Mouse (Mus musculus): ENCODE measurements around the gene 2700049A03Rik.

DNA sequence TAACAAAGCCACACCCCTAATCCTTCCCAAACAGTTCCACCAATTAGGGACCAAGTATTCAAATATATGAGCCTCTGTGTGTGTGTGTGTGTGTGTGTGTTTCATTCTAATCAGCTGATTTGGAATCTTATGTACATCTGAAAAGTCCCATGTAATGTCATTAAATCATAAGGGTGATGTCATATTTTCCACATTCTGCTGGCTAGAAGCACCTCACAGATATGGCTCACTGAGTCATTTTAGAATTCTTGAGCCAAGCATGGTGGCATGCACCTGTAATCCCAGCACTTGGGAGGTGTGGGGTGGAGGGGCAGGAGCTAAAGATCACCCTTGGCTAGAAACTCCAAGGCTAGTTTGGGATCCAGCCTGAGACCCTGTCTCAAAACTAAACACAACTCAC is 148.8 kb downstream of the 2700049A03Rik start:
- TF ChIP-seq POLR2A (IDR thresholded peaks at IDR 0.05; ENCODE audit: insufficient read depth, low read depth, low read length) (no peak), CTCF (IDR thresholded peaks at IDR 0.05; ENCODE audit: insufficient read depth, low read depth, low read length) (no peak)

Measured in olfactory bulb, adult 2 months (tissue).